In genomic region chr8:79004341-79004740, GRCm38 (mm10) we compare ENCODE assay signal across 21 mouse cellular contexts.
"Had no signal": no experiment of that assay in that cellular context is flagged by ENCODE, and none has a peak within 500 bp of the region (broad histone marks: within the 10 kb centered on the region; RNA-seq: fewer than 3 reads in every experiment).

No protein-coding gene starts in this region.

- H3K4me3 ChIP-seq: heart, adult 2 months; heart, embryonic 13.5 days; heart, embryonic 15.5 days; hindbrain, embryonic 13.5 days; hindbrain, embryonic 15.5 days; kidney, embryonic 15.5 days; limb, embryonic 13.5 days; limb, embryonic 15.5 days; liver, embryonic 12.5 days had no signal

- H3K27ac ChIP-seq: heart, adult 2 months; heart, embryonic 13.5 days; heart, embryonic 15.5 days; hindbrain, embryonic 13.5 days; hindbrain, embryonic 15.5 days; hindbrain, postnatal 0 days; kidney, embryonic 15.5 days; kidney, postnatal 0 days; limb, embryonic 13.5 days; limb, embryonic 15.5 days; liver, embryonic 12.5 days had no signal

- DNase-seq: forebrain, postnatal 0 days; gastrocnemius, postnatal 14 days; gastrocnemius, postnatal 36 days; heart, adult 2 months; heart, postnatal 14 days; heart, postnatal 36 days; kidney, adult 11 months; kidney, adult 2 months; kidney, adult 9 months; kidney, postnatal 14 days; kidney, postnatal 36 days had no signal
